Mouse (Mus musculus) CH12F3 (cell line): ENCODE results near the gene Sumo1.

Experiments used
- in situ Hi-C: fragments of 300-500 bp; cut with MboI; formaldehyde crosslinking; loops from 2 replicates; pipeline ENCODE4 v1.14.3; 2020; ENCODE audit warnings: low sequenced_read_pairs

Sumo1 gene

GRCm38 (mm10) chr1:59595609-59596008, 75.0 kb downstream of the Sumo1 start:
- in situ Hi-C loops = no loop called here

GRCm38 (mm10) chr1:59594586-59595266, 75.9 kb downstream of the Sumo1 start:
- in situ Hi-C loops = no loop called here

DNA sequence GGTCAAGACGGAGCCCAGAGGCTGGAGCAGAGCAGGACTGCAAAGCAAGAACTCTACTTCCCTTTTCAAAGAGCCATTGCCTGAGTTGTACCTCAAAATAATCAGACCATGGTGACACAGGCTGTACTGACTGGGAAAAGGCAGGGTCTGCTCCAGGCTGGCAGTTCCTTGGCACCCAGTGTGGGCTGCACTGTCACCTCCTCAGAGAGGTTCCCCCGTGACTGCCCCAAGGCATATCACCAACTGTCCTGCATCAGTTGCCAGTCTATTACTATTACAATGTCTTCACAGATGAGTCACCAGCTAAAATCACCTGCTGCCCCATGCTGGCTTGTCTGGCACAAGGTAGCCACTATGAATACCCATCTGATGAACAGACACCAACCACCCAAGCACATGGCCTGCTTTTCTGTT, 77.0 kb downstream of the Sumo1 start:
- in situ Hi-C loops = no loop called here

DNA sequence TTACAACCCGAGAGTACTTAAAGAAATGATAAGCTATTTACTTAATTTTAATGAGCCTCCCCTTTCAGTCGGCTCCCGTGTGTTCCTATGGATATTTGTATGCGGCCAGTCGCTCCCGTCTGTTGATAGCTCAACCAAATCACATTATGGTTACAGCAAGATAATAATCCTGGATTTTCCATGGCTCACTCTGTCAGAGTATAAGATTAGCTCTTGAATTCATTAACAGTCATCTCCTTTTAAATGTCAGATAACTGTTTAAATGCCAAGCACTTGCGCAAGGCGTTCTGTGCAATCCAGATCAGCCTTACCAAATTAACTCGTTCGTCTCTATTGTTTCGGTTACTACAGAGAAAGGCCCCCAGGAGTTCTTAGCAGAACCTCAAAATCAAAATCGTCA, 77.8 kb downstream of the Sumo1 start:
- in situ Hi-C loops = no loop called here

- in situ Hi-C loops = no loop called here
Observed at GRCm38 (mm10) chr1:59592359-59592758, 78.3 kb downstream of the Sumo1 start.

DNA sequence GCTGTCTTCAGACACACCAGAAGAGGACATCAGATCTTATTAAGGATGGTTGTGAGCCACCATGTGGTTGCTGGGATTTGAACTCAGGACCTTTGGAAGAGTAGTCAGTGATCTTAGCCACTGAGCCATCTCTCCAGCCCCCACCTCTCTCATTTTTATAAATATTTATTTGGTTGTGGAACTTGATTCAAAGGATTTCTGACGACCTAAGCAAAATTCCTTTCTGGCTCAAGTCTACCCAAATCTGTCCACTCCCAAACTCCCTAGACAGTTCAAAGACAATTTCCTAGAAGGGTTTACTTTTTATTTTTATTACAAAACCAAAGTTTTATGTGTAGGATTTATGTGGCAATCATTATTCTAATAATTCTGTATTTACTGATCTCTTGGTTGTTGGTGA, 81.4 kb downstream of the Sumo1 start:
- in situ Hi-C loops = no loop called here

DNA sequence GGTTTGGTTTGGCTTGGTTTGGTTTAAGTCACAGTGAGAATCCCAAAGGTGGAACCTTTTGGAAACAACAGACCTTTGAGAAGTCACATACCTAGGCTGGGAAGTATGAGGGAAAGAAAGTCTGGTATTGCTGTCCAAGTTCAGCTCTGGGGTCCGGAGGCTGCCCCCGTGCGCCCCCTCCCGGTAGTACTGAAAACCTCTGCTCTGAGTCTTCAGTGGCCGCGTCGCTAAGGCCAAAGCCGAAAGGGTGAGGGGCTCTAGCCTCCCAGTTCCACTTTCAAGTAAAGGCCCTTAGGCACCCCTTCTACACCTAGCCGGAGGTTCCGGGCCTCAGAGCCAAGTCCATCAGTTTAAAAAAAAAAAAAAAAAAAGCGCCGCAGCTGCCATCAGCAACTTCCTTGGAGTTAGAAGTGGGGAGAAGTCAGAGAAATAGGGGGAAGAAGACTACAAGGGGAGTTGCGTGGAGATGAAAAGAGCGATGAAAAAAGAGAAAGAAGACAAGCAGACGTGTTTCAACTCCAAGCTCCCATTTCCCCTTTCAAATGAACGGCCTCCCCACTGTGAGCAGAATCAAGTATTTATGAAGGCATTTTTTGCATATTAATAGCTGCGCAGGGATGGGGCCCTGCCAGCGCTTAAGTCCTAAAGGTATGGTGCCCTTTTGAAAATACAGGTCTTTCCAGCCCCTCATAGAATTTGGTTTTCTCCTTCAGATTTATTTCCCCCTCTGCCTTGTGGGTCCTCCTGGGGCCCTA, 85.8 kb downstream of the Sumo1 start:
- in situ Hi-C loops = no loop called here

GRCm38 (mm10) chr1:59580880-59581279, 89.8 kb downstream of the Sumo1 start:
- in situ Hi-C loops = no loop called here

- in situ Hi-C loops = no loop called here
Observed at GRCm38 (mm10) chr1:59580131-59580751, 90.4 kb downstream of the Sumo1 start.

GRCm38 (mm10) chr1:59579327-59579726, 91.3 kb downstream of the Sumo1 start:
- in situ Hi-C loops = no loop called here

- in situ Hi-C loops = no loop called here
Observed at GRCm38 (mm10) chr1:59578770-59579169, 91.9 kb downstream of the Sumo1 start.

GRCm38 (mm10) chr1:59574262-59575187, 96.1 kb downstream of the Sumo1 start:
- in situ Hi-C loops = no loop called here

DNA sequence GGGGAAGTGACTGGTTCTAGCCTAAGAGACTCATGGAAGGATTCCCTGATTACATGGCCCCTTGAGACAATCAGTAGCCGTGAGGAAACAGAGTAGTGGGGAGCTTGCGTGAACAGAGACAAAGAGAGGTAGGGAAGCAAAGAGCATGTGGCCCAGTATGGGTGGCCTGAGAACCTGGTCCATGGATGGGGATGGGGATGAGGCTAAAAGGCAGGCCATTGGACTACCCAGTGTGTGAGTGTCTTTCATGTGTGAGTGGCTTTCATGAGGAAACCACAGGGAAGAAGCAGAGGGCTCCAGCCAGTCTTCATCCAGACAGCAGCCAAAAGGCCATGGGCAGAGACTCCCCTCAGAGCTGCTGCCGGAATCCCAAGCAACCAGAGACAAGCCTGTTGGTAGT, 96.8 kb downstream of the Sumo1 start:
- in situ Hi-C loops = no loop called here

DNA sequence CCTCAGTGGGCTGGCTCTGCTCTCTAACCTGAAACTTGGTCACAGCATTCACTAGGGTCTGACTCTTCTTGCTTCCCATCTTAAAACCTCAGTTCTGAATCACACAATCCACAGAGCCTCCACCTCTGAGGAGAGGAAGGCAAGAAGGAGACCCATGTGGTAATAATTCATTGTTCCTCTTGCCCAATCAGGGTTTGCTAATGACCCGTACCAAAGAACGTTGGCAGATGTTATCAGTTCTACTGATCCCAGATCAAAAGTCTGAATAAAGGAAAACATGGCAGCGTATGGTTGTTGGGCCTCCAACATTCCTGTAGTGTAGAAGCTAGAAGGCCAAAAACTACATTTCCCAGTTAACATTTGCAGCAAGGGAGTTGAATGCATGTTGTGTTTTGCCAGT, 99.1 kb downstream of the Sumo1 start:
- in situ Hi-C loops = no loop called here

DNA sequence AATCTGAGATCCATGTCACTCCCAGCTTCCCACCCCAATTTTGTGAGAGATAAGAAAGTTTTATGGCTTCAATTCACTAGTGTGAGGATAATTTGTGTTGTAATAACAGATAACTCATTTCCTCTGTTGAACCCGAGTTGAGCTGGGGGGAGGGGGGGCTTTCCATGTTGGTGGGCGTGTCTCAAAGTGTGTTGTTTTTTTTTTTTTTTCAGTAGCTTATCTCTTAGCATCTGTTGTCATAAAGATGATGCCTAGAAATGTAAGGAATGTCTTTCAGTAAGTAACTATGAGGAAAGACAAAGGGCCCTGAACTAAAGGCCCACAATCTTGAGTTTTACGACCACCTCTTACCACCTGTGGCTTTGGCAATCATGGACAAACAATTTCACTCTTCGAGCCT, 99.9 kb downstream of the Sumo1 start:
- in situ Hi-C loops = no loop called here

GRCm38 (mm10) chr1:59569301-59569700, 101.3 kb downstream of the Sumo1 start:
- in situ Hi-C loops = no loop called here

DNA sequence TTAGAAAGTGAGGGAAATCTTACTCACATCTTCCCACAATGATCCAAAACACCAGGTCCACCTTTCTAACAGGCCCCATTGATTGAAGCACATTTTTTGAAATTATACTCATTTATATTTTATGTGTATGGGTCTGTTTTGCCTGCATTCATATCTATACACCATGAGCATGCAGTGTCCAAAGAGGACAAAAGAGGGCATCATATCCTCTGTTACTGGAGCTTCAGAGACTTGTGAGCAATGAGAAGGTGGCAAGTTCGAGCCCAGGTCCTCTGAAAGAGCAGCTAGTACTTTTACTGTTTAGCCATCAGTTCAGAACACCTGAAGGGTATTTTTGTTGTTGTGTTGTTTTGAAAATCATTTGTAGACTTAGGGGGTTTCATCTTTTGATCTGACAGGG, 102.4 kb downstream of the Sumo1 start:
- in situ Hi-C loops = no loop called here

DNA sequence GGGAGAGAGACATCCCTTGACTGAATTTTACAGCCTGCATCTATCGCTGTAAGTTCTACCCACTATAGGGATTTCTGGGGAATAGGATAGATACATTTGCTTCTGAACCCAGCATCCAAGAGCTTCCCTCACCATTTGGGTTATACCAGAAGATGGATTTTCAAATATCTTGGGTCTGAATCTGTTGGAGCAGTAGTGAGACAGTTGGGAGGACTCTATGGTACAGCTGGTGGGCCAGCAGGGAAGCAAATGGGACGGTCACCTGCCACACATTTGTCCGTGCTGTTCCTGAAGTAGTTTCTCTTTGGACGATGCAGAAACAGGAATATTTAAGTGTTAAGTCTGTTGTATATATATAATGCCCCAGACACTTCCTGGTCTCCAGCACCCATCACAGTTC, 103.1 kb downstream of the Sumo1 start:
- in situ Hi-C loops = no loop called here

- in situ Hi-C loops = no loop called here
Observed at GRCm38 (mm10) chr1:59566926-59567325, 103.7 kb downstream of the Sumo1 start.

GRCm38 (mm10) chr1:59566281-59566680, 104.4 kb downstream of the Sumo1 start:
- in situ Hi-C loops = no loop called here

- in situ Hi-C loops = no loop called here
Observed at GRCm38 (mm10) chr1:59565804-59566203, 104.8 kb downstream of the Sumo1 start.
